Mouse (Mus musculus): ENCODE measurements around the gene Wwc1. TPM values are rescaled to one million over a fixed set of nuclear protein-coding genes. Genes with fewer than 3 reads are reported as not detected.

Gene Wwc1
- polyA plus RNA-seq, 1 experiment from 2014 or later = 2.9 TPM

- Histone ChIP-seq H3K27ac (ENCODE audit: low read depth, low read length) (no peak overlapping the region), H3K27me3 (ENCODE audit: control insufficient read depth, insufficient read depth, low read length) (peaks cover 5% of the 10 kb centered on the region; the same call in 1 of the 2 replicates), H3K4me1 (ENCODE audit: control insufficient read depth, insufficient read depth, low read length) (peaks cover 15% of the 10 kb centered on the region; the same call in 1 of the 2 replicates), H3K36me3 (ENCODE audit: control insufficient read depth, insufficient read depth, low read length) (no peaks in the 10 kb centered on the region), H3K4me2 (no peak overlapping the region), H3K4me3 (ENCODE audit: low read depth, low read length) (no peak overlapping the region), H3K9me3 (replicated peaks; ENCODE audit: control insufficient read depth, low read length) (no peaks in the 10 kb centered on the region), H3K9ac (ENCODE audit: low read depth, low read length) (no peak overlapping the region)
- no peak for ATAC-seq (replicated peaks; ENCODE audit: insufficient number of reproducible peaks, low FRiP score, low TSS enrichment)
- 73% methylated on average over 9 of the region's 9 CpGs for WGBS (ENCODE audit: insufficient replicate concordance)
Observed at GRCm38 (mm10) chr11:35870961-35871360, 109.4 kb downstream of the Wwc1 start.

DNA sequence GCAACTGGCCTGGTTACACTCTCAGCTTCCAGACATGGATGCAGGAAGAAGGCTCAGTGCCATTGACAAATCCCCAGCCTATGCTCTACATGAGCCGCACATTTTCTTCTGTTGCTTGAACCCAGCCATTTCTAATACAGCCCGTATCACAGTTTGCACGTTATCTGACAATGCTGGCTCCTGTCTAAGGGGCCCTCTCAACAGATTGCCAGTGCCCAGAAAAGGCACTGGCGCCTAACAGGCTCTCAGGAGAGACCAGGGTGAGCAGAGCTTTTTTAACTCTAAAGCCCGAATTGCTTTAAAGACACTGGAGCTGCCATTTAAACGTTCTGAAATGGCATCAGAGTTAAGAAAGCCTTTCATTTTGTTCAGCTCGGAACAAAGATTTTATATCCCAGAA, 114.2 kb downstream of the Wwc1 start:
- 43% methylated on average over 7 of the region's 7 CpGs for WGBS (ENCODE audit: insufficient replicate concordance)
- Histone ChIP-seq H3K4me3 (ENCODE audit: low read depth, low read length) (no peak overlapping the region), H3K4me1 (ENCODE audit: control insufficient read depth, insufficient read depth, low read length) (peaks cover 17% of the 10 kb centered on the region), H3K4me2 (peak overlapping the region; percentile 15; the same call in 1 of the 2 replicates), H3K9ac (ENCODE audit: low read depth, low read length) (no peak overlapping the region; the same call in 1 of the 2 replicates), H3K27ac (ENCODE audit: low read depth, low read length) (peak overlapping the region; percentile 42), H3K27me3 (ENCODE audit: control insufficient read depth, insufficient read depth, low read length) (no peaks in the 10 kb centered on the region), H3K36me3 (ENCODE audit: control insufficient read depth, insufficient read depth, low read length) (no peaks in the 10 kb centered on the region), H3K9me3 (replicated peaks; ENCODE audit: control insufficient read depth, low read length) (no peaks in the 10 kb centered on the region)
- peak; percentile 33; the same call in 1 of the 2 replicates for ATAC-seq (replicated peaks; ENCODE audit: insufficient number of reproducible peaks, low FRiP score, low TSS enrichment)

DNA sequence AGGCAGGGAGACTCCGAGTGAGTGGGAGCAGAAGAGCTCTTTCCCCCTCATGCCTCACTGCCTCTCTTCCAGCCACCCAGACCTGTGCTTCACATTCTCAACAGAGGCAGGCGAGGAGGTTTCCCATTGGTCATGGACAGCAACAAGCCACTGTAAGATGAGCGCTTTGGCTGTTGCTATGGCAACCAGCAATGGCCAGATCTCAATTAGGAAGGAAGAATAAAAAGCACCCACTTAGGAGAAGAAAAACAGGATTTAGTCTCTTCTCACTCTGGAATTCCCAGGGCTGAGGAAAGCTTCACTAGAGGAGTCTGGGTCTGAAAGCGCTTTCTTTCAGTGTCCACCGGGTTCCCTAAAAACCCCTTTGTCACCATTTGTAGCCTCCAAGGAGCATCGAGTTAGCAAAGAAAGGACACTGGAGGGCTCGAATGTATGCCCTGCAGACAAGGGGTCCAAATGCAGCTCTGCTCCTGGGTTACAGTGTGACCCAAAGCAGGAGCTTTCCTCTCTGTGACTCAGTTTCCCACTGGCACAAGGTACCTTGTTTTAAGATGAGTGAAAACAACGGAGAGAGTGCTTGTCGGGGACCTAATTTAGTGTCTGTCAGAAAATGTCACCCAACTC, 115.2 kb downstream of the Wwc1 start:
- Histone ChIP-seq H3K4me3 (ENCODE audit: low read depth, low read length) (no peak overlapping the region), H3K36me3 (ENCODE audit: control insufficient read depth, insufficient read depth, low read length) (no peaks in the 10 kb centered on the region), H3K27ac (ENCODE audit: low read depth, low read length) (no peak overlapping the region), H3K4me2 (no peak overlapping the region), H3K9ac (ENCODE audit: low read depth, low read length) (no peak overlapping the region; the same call in 1 of the 2 replicates), H3K27me3 (ENCODE audit: control insufficient read depth, insufficient read depth, low read length) (no peaks in the 10 kb centered on the region), H3K4me1 (ENCODE audit: control insufficient read depth, insufficient read depth, low read length) (peaks cover 17% of the 10 kb centered on the region), H3K9me3 (replicated peaks; ENCODE audit: control insufficient read depth, low read length) (no peaks in the 10 kb centered on the region)
- WGBS (ENCODE audit: insufficient replicate concordance) = 37% methylated on average over 9 of the region's 9 CpGs
- no peak for ATAC-seq (replicated peaks; ENCODE audit: insufficient number of reproducible peaks, low FRiP score, low TSS enrichment)

DNA sequence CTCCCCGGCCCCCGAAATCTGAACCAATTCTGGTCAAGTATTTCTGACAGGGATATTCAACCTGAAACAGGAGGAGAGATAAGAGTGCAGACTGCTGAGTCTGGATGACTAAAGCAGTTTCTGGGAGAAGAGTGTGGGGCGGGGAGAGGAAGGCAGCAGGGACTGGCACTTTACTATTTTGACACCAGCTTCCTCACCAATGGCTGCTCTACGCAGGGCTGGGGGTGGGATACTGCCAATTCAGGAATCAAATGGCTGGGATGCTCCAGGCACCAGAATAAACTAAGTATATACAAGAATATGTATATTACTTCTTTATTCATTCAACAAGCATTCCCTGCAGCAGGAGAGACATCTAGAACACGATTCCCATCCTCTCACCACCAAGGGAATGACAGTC, 116.7 kb downstream of the Wwc1 start:
- Histone ChIP-seq H3K4me1 (ENCODE audit: control insufficient read depth, insufficient read depth, low read length) (peaks cover 17% of the 10 kb centered on the region), H3K27me3 (ENCODE audit: control insufficient read depth, insufficient read depth, low read length) (no peaks in the 10 kb centered on the region), H3K4me2 (no peak overlapping the region), H3K4me3 (ENCODE audit: low read depth, low read length) (no peak overlapping the region), H3K9ac (ENCODE audit: low read depth, low read length) (no peak overlapping the region), H3K36me3 (ENCODE audit: control insufficient read depth, insufficient read depth, low read length) (no peaks in the 10 kb centered on the region), H3K27ac (ENCODE audit: low read depth, low read length) (no peak overlapping the region), H3K9me3 (replicated peaks; ENCODE audit: control insufficient read depth, low read length) (no peaks in the 10 kb centered on the region)
- 57% methylated on average over 5 of the region's 5 CpGs for WGBS (ENCODE audit: insufficient replicate concordance)
- ATAC-seq (replicated peaks; ENCODE audit: insufficient number of reproducible peaks, low FRiP score, low TSS enrichment) = no peak

GRCm38 (mm10) chr11:35857395-35858067, 122.8 kb downstream of the Wwc1 start:
- H3K27me3 ChIP-seq (ENCODE audit: control insufficient read depth, insufficient read depth, low read length) = no peaks in the 10 kb centered on the region
- ATAC-seq (replicated peaks; ENCODE audit: insufficient number of reproducible peaks, low FRiP score, low TSS enrichment) = no peak
- no peak overlapping the region for H3K27ac ChIP-seq (ENCODE audit: low read depth, low read length)
- no peaks in the 10 kb centered on the region for H3K9me3 ChIP-seq (replicated peaks; ENCODE audit: control insufficient read depth, low read length)
- H3K36me3 ChIP-seq (ENCODE audit: control insufficient read depth, insufficient read depth, low read length) = no peaks in the 10 kb centered on the region
- H3K9ac ChIP-seq (ENCODE audit: low read depth, low read length) = no peak overlapping the region
- H3K4me1 ChIP-seq (ENCODE audit: control insufficient read depth, insufficient read depth, low read length) = no peaks in the 10 kb centered on the region; the same call in 1 of the 2 replicates
- H3K4me2 ChIP-seq = no peak overlapping the region
- H3K4me3 ChIP-seq (ENCODE audit: low read depth, low read length) = no peak overlapping the region
- WGBS (ENCODE audit: insufficient replicate concordance) = 66% methylated on average over 12 of the region's 12 CpGs

DNA sequence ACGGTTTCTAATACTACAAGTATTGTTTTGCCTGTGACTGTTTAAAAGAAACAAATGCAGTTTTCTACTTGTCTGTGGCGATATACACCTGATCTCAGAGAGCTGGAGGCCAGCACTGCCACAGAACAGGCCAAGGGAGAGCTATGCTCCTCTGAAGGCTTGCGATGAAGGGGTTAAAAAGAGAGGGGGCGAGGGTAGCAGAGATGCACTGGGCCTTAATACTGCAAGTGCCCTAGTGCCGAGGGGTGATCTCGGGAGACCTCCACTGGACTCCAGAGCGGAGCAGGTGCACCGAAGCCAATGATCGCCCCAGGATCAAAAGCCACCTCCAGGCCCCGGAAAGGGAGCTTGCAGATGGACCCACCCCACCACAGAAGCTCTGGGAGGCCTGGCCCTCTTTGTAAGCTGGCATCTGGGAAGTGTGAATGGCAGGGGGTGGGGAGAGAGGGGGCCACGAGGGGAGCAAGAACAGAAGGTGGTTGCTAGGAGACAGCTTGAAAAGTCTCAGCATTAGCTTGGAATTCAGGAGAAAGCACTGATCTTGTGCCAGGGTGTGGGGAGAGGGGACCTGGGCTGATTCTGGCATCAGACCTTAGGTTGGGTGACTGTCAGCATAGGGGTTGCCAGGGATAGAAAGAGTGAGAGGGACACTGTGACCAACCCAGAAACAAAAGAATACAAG, 123.8 kb downstream of the Wwc1 start:
- H3K4me3 ChIP-seq (ENCODE audit: low read depth, low read length) = no peak overlapping the region

GRCm38 (mm10) chr11:35855567-35855966, 124.8 kb downstream of the Wwc1 start:
- Histone ChIP-seq H3K4me1 (ENCODE audit: control insufficient read depth, insufficient read depth, low read length) (no peaks in the 10 kb centered on the region; the same call in 1 of the 2 replicates), H3K9ac (ENCODE audit: low read depth, low read length) (no peak overlapping the region), H3K9me3 (replicated peaks; ENCODE audit: control insufficient read depth, low read length) (no peaks in the 10 kb centered on the region), H3K27ac (ENCODE audit: low read depth, low read length) (no peak overlapping the region), H3K4me3 (ENCODE audit: low read depth, low read length) (no peak overlapping the region), H3K36me3 (ENCODE audit: control insufficient read depth, insufficient read depth, low read length) (no peaks in the 10 kb centered on the region), H3K27me3 (ENCODE audit: control insufficient read depth, insufficient read depth, low read length) (no peaks in the 10 kb centered on the region), H3K4me2 (no peak overlapping the region)
- WGBS (ENCODE audit: insufficient replicate concordance) = 72% methylated on average over 8 of the region's 9 CpGs
- no peak for ATAC-seq (replicated peaks; ENCODE audit: insufficient number of reproducible peaks, low FRiP score, low TSS enrichment)

More for the DNA sequence above, 123.8 kb downstream of the Wwc1 start:
- Histone ChIP-seq H3K4me1 (ENCODE audit: control insufficient read depth, insufficient read depth, low read length) (no peaks in the 10 kb centered on the region; the same call in 1 of the 2 replicates), H3K9me3 (replicated peaks; ENCODE audit: control insufficient read depth, low read length) (no peaks in the 10 kb centered on the region), H3K27me3 (ENCODE audit: control insufficient read depth, insufficient read depth, low read length) (no peaks in the 10 kb centered on the region), H3K4me2 (no peak overlapping the region), H3K27ac (ENCODE audit: low read depth, low read length) (no peak overlapping the region), H3K36me3 (ENCODE audit: control insufficient read depth, insufficient read depth, low read length) (no peaks in the 10 kb centered on the region), H3K9ac (ENCODE audit: low read depth, low read length) (no peak overlapping the region)
- ATAC-seq (replicated peaks; ENCODE audit: insufficient number of reproducible peaks, low FRiP score, low TSS enrichment) = no peak
- 63% methylated on average over 11 of the region's 11 CpGs for WGBS (ENCODE audit: insufficient replicate concordance)

DNA sequence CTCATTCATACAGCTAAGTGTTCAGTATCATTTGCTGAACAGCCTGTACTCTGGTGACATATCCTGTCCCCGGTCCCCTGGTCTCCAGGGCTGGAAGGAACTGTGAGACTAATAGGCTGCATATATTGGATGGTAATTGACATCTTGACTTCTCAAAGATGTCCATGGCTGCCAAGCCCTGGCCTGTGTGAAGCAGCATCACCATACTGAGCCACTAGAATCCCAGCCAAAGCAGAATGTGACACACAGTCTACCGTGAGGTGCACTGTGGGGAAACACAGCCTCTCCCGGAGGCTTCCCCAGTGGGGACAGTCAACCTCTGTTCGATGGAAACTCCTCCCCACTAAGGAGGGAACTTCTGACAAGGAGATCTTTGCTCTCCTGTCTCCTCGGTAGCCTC, 125.4 kb downstream of the Wwc1 start:
- no peak overlapping the region for H3K4me3 ChIP-seq (ENCODE audit: low read depth, low read length)
- ATAC-seq (replicated peaks; ENCODE audit: insufficient number of reproducible peaks, low FRiP score, low TSS enrichment) = no peak
- no peak overlapping the region for H3K27ac ChIP-seq (ENCODE audit: low read depth, low read length)
- H3K4me2 ChIP-seq = no peak overlapping the region
- H3K9ac ChIP-seq (ENCODE audit: low read depth, low read length) = no peak overlapping the region
- H3K36me3 ChIP-seq (ENCODE audit: control insufficient read depth, insufficient read depth, low read length) = no peaks in the 10 kb centered on the region
- no peaks in the 10 kb centered on the region; the same call in 1 of the 2 replicates for H3K4me1 ChIP-seq (ENCODE audit: control insufficient read depth, insufficient read depth, low read length)
- no peaks in the 10 kb centered on the region for H3K9me3 ChIP-seq (replicated peaks; ENCODE audit: control insufficient read depth, low read length)
- no peaks in the 10 kb centered on the region for H3K27me3 ChIP-seq (ENCODE audit: control insufficient read depth, insufficient read depth, low read length)
- WGBS (ENCODE audit: insufficient replicate concordance) = 72% methylated on average over 5 of the region's 5 CpGs

All from heart, embryonic 11.5 days (tissue).